Mouse (Mus musculus) urinary bladder, postnatal 10 days (tissue): ENCODE measurements around the gene Ell.

Experiments used
- DNase-seq: peaks from one replicate; pipeline ENCODE4 v3.0.0; 2022; ENCODE audit warnings: low spot score

Ell gene

DNA sequence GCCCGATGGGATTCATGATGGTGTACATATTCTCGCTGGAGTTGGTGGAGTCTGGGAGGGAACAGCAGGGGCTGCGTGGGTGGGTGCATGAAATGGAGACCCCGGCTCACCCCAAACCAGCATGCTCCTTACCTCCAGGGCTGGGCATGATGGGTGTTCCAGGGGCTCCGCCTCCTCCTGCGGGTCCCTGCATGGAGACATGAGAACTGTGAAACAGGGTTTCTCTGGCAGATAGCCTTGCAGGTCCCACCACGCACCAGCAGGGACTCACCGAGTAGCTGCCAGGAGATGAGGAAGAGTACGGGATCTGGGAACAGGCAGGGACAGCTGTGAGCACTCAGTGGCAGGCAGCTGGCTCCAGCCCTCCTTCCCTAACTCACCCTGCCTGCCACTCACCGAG lies 59.5 kb downstream of the Ell start:
- DNase-seq, result no peak

DNA sequence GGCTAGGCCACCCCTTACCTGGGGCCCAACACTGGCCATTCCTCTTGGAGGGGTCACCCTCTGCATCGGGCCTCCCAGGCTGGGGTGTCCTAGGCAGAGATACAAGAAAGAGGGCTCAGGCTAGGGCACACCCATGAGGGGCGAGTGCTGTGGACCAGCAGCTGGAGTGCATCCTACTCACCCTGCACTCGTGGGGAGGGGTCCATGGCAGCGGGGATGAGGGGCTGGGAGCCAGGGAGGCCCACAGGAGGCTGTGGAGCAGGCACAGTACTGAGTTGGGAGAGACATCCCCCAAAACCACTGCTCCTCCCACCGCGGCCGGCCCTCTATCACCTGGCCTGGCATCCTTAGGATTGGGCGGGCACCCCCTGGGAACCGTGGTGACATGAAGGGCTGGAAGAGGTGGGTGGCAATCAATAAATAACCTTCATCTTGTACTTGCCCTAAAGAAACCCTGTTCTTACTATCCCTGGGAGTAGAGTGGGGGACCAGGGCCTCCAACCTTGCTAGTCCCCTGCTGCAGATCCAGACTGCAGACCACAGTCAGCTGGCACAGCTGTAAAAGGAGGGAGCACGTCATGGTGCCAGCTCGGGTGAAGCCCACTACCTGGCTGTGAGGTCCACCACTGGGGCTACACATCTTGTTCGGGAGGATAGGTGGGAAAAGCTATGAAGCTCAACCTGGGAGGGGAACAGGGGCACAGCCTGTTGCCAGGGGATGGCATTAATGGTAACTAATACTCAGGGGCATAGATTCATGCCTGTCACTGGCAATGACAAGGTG lies 60.4 kb downstream of the Ell start:
- no peak for DNase-seq

DNA sequence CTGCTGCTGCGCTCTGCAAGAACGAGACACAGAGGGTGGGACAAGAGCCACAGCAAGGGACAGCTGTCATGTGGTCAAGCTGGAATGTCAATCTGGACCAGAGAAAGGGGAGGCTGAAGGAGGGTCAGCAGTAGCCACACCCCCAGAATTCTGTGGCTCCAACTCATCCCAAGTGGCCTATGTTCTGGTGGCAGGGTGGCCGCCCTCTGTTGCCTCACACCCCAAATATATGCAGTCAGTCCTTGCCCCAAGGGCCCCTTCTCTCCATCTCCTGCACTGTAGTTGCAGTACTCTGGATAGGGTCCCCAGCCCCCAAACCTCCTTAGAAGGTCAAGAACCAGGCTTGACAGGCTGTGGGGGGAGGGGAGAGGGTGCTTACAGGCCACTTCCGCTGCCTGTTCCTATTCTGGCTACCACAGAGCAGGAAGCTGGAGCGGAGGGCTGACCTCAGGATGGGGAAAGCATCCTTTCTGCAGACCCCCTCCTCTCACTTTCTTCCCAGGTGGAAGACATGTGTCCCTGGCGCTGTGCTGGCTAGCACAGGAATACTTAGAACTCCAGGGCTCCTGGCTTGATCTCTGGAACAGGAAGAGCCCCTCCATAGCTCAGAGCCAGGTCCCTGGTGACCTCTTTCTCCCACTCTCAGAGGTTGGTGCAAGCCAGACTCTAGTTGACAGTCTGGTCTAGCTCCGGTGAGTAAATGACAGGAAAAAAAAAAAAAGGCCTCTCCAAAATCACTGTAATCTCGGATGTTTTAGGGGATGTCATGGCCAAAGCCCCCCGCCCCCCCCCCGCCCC lies 61.4 kb downstream of the Ell start:
- DNase-seq, result no peak

DNA sequence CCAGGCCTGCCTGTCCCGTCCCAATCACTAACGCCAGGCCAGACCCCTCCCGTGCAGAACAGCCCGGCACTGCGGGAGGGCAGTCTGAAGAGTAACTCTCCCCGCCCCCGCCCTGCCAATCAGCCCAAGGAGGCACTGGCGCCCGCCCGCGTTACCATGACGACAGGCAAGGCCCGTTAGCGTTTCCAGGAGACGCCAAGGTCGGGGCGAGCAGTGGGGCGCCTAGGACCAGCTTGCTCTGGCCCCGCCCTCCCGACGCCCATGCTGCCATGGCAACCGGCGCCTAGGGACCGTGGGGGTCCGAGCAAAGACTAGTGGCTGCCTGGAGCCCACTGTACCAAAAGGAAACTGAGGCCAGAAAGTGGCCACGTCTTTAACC lies 62.0 kb downstream of the Ell start:
- DNase-seq, result no peak

DNA sequence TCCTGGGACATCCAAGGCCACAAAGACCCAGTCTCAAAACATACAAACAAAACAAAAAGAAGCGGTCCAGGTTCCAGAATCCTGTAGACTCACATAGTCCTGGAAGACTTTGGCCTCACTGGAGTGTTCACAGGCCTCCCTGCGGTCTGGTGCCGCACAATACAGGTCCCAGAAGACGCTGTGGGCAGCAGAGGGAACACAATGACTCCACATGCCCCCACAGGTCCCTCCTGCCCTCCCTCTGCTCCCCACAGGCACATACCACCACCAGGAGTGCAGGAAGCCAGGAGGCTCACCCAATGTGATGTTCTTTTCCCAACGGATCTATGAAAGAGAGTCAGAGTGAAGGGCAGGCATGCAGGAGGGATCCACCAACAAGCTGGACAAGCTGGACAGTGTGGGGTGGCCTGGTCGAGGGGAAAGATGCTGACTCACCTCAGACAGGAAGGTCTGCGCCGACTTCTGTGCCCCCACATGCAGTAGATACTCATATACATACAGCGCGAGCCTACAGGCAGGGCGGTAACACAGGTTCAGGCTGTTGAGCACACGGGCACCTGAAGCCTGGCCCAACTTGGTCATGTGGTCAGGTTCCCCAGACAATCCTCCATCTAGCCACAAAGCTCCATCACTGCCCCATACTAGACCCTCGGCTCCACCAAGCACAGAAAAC lies 63.0 kb downstream of the Ell start:
- DNase-seq, result no peak

DNA sequence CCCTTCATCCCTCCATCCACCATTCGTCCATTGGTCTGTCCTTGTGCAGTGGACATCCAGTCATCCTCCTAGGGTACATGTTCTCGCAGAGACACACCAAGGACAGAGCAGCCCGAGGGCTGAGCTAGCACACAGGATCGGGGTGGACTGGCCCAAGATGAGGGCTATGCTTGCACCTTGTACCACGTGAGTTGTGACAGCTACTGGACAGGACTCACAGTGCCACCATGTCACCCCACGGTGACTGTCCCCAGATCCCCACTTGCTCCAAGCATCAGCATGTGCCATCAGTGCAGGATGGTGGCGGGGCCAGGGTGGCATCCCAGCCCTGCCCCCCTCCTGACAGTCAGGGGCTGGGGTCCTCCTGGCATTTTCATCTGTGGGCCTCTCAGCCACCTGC lies 65.3 kb downstream of the Ell start:
- DNase-seq, result no peak

DNA sequence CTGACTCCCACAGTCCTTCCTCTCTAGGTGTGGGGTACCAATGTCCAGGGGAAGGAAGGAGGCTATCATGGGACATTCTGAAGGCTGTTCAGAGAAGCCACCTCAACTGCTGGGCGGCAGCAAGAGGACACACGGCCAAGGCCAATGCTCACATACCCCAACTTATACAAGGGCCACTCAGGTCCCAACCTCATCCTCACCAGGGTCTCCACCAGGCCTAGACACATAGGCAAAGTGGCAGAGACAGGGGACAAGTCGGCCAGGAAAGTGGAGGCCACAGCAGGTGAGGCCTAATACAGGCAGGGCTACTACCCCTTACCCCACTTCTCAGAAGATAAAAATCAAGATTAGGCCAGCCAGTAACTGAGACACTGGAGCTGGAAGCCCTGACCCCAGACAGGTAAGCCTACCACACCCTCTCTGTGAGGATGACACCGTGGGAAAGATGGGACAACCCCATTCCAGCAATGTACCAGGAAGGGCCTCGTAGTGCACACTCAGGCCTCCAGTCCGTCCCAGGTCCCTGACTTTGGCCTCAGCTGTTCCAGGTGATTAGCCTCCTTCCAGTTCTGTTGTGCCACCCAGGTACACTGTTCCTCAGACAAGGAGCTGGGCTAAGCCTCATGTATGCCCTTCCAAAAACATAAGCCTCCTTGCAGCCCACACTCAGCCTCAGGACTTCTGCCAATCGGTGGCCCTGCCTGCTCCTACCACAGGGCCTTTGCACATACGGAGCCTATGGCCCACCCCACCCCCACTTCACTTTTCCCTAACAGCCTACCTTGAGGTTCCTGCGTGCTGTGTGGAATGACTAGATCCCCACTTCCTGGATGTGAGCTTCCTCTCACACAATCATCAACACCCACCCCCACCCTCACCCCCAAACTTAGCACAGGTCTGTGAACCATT lies 66.9 kb downstream of the Ell start:
- DNase-seq, result no peak

DNA sequence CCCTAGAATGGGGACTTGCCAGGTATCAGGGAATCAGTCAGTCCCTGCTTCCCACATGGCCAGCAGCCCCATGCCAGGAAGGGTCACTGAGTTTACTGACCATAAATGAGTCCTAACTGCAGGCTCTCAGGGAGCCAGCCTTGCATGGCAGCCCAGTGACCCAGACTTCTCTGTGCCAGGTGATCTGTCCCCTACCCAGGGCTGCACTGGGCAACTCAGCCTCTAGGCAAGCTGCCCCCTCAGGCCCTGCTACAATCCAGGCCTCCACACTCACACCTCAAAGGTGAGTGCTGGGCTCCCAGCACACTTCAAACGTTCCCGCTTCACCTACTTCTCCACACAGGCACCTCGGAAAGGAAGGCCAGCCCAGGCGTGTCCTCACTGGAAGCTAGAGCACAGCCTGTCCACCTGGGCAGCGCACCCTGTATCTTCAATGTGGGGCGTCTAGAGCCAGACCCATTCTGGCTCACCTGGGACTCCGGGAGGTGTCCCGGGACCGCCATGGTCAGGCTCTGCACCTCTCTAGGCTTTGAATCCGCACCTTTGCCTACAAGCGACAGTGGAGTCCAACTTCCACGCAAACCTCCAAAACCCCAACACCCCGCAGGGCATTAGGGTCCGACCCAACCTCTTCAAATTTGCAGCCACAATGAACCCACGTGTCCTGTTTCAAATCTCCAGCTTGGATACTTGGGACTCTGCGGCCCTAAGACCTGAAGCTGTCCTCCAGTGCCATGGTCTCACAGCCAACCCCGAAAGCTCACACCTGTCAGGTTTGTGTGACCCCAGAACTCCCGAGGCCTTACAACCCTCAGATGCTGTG lies 67.7 kb downstream of the Ell start:
- no peak for DNase-seq

DNA sequence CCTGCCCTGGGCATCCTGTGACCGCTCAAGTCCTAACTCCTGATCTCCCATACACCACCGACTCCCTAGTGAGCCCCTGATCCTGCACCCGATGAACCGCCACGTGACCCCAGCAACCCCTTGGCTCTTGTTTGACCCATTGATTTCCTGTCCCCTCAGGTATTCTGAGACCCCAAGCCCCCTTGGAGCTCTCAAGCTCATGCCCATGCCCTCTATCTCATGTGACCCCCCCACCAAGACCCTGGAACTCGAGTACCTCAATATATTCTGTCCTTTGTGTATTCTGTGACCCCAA lies 68.3 kb downstream of the Ell start:
- no peak for DNase-seq

DNA sequence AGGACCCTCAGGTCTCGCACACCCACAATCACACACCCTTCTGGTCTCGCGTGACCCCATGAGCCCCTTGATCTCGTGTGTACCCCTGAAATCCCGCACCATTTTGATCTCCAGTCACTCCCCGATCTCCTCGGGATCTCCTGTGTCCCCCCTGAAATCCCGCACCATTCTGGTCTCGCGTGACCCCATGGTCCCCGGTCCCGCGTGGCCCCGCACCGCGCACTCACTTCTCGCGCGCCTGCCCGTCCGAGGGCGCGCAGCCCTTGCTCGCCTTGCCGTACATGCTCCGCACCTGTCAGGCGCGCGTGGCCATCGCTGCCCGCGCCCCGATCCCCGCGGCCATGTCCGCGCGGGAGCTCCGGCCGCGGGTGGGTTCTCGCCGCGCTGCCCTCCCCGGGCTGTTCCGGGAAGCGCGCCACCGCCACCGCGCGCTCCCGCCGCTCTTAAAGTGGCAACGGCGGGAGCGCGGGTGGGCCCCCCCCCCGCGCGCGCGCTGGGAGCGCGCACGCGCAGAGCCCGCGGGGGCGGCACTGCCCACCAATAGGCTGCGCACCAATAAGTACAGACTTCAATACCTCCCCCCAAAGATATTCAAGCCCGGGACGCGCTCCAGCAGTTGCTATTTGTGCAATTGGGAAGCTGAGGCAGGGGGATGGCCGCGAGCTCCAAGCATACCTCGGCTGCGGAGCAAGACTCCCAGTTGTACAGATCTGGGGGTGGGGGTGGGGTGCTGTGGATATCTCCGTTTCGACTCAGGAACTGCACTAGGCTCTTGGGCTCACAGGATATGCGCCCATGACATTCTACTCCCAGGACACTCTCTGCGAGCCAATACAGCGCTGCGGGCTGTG lies 68.9 kb downstream of the Ell start:
- no peak for DNase-seq

DNA sequence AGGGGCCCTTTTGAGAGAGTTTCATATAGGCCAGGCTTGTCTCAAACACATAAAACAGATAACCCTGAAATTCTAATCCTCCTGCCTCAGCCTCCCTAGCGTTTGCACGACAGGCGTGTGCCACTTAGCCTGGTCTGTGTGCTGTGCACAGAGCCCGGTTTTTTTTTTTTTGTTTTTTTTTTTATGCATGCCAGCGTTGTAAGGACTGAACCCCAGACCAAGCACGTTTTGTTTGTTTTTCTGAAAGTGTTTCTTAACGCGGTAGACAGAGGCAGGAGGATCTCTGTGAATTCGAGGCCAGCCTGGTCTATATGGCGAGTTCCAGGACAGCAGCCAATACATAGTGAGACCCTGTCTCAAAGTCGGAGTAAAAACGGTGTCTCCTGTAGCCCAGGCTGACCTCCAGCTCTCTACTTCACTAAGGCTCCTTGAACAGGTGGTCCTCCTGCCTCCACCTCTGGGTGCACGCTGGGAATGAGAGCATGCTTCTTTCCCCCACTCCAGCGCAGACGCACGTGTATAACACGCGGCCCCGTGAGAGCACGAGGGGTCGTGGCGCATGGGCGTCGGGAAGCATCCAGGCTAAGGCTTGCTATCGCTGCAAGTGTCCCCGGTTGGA lies 69.6 kb downstream of the Ell start, which contains the start of gene Ssbp4:
Ssbp4 (minus strand) TSS at position 124 of the 619 bp plus-strand sequence.
- DNase-seq, result no peak

DNA sequence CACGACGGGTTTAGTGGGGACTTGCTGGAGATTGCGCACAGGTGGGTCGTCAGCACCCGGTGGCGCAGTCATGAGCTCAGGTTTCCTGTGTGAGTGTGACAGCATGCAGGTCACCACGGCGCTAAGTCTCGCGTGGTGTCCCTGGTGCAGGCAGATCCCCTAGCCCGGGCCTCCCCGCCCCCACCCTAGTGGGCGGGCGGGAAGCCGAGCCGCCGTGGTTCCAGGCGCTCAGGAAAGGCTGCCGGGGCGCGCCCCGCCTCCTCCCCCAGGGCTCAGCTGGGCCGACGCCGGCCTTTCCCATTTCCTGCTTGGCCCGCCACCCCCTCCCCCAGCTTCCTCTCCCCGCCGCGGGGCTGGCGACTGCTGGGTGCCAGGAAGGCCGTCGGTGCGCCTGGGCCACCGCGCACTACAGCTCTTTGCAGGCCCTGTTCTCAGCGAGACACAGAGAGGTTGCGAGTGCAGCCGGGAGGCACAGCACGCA lies 70.2 kb downstream of the Ell start:
- DNase-seq, result no peak

DNA sequence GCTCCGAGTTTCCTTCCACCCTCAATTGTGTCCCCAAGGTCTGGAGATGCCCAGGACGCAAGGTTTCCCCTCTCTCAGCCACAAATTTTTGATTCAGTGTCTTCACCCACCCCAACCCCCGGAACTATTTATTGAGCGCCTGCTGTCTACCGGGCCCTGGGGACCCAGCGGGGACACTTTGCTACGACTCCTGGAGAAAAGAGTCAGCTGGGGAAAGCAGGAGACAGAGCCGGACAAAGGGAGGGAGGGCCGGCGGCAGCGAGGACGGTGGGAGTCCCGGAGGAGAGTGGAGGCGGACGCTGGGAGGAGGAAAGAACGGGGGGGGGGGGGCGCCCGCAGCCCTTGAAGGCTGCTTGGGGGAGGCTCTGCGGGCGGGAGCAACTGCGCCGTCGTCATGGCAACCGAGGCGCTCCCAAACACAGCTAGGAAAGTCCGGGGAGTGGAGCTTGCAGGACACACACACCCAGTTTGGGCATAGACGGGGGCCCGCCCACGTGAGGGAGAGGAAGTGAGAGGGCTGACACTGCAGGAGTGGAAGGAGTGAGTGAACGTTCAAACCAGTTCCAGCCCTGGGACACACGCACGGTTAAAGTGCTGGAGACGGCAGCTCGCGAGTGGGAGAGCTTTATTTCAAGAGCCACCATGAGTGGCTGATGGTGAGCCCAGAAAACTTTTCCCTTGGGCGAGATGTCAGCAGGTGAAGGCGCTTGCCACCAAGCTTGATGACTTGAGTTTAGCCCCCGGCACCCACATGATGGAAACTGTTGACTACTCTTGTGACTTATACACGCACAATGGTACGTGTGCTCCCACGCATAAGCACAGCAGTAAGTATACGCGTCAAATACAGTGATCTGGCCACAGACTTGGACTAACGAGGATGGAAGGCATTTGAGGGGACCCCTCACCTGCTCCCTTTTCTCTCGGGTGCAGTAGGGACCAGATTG lies 70.9 kb downstream of the Ell start:
- peak; percentile 73 for DNase-seq

DNA sequence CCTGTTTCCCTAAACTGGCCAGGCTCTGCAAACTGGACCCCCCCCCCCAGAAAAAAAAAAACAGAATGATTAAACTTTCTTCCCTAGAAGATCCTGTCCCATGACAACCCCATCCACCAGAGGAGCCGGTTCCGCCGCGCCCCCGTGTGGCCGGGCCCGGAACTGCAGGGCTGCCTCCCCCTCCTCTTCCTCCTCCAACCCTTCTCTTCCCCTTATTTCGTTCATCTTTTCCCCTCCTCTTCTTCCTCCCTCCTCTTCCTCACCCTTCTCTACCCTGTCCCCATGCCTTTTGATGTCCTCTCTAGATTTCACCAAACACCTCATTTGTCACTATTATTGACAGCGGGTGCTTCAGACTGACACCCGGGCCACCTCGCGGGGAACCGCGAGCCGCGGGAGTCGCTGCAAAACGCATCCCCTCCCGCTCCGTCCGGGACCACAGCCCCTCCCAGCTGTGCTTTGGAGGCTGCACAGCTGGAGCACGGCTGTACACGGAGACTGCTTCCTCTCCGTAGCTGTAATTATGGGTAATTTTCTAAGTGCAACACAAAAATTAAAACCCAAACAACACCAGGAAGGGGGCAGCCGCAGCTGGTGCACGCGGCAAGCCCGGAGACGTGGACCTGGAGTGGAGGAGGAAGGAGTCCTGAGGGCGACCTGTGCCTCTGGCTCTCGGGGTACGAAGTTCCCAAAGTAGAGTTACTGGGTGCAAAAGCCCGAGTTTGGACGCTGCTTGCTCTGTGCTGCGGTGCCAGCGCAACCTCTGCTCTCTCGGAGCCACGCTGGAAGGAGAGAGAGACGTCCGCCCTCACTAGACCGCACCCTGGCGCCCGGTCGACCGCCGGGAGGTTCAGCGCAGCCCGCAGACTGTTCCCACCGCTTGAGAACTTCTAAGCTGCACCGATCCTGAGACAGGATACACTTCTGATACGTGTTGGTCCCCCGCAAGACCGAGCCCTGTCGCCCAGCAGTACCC lies 71.8 kb downstream of the Ell start:
- DNase-seq, result peak; percentile 74

DNA sequence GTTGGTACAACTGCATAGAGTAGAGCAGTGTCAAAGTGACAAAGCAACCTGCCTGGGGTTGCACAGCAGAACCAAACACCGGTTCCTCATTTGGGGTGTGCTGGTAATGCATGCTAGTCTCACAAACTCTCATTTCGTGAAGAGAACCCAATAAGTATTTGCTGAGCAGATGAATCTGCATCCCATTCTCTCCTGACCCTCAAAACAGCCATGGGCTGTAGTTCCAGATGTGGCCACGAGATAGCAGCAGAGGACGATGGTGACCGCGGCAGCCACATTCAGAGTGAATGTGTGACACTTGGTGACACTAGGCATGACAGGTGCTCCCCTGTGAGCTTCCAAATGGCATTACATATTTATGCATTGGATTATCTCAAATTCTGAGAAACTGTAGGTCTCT lies 72.6 kb downstream of the Ell start:
- DNase-seq, result no peak

DNA sequence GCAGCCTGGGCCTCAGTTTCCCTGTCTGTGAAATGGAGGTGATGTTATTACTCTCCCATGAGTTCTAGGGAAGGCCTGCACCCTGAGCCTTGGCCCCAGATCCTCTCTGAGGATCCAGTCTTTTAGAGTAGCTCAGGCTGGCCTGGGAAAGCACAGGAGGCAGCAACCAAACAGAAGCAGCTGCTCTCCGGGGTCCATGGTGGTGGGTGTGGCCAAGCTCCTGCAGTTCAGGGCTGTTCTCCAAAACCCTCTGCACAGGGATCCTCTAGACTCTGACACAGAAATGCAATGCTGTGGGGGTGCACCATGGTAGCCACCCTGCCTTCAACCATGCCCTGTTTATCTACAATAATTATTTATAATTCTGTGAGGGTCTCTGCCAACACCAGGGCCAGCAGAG lies 74.5 kb downstream of the Ell start:
- no peak for DNase-seq

DNA sequence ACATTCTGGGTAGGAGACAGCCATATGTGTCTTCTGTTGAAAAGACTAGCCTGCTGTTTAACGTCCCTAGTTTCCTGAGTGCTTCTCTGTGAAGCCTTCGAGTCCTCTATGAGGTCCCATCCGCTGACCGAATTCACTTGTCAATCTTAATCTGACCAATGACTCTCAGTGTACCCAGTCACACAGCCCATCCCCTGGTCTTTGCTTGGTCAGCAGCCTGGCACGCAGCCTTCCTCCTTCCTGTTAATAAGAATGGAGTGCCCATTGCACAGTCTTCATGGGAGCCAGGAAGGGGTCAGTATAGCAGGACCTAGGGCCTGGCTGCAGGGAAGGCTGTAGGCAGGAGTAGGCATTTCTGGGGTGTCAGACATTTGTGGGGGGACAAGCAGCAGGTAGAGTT lies 75.2 kb downstream of the Ell start:
- no peak for DNase-seq
